Mouse (Mus musculus) frontal cortex, adult (tissue): Measurements from ENCODE around the gene 1700016K19Rik.
"Not testable (repeated sequence)": the region's sequence is repeated elsewhere in the genome, so short reads cannot be mapped to it uniquely, and the experiment has no call there.

Experiments
- ATAC-seq: cut with Nextera tagmentation; 2 replicates; pipeline ENCODE4 v1.9.2; 2017; ENCODE audit warnings: mild to moderate bottlenecking, moderate library complexity, mixed read lengths; ENCODE audit not compliant: low TSS enrichment

The 1700016K19Rik gene

GRCm38 (mm10) chr11:75985948-75986347 lies 13.8 kb upstream of the 1700016K19Rik start:
- ATAC-seq = no peak

- no peak for ATAC-seq
These were observed 8.5 kb upstream of the 1700016K19Rik start for GRCm38 (mm10) chr11:75990965-75991835.

GRCm38 (mm10) chr11:75991911-75992310 lies 7.8 kb upstream of the 1700016K19Rik start:
- ATAC-seq = no peak

DNA sequence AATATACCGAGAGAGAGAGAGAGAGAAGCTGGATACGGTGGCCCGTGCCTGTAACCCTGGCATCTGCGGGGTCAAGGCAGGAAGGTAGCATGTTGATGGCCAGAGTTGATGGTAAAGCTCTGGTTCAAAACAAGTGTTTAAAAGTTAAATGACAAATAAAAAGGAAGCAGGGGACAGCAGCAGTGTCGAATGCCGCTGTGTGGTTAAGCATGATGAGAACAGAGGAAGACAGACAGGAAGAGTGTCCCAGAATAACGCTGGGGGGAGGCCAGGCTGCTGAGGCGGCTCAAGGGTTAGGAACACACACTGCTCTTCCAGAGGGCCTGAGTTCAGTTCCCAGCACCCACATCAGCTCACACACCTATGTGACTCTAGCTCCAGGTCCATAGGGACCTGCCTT lies 7.2 kb upstream of the 1700016K19Rik start:
- no peak for ATAC-seq

GRCm38 (mm10) chr11:75994357-75994756 lies 5.4 kb upstream of the 1700016K19Rik start:
- no peak for ATAC-seq

DNA sequence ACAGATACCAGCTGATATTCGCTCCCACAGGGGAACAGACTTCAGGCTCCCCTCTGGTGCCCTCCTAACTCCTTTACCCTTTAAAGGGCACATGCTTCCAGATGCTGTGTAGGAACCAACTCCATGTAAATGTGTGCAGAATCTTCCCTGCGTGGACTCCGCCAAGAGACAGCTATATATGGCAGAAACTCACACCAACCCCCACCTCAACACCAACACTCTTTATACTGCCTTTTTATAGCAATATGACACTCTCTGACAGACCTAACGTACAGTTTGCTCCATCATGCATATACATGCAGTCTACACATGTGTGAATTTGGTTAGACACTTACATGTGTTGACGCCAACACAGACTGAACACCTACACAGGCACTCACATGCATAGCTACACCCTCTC lies 989 bp downstream of the 1700016K19Rik start:
- peak; percentile 85 for ATAC-seq

GRCm38 (mm10) chr11:76001237-76001878 lies 1.6 kb downstream of the 1700016K19Rik start:
- ATAC-seq = no peak

DNA sequence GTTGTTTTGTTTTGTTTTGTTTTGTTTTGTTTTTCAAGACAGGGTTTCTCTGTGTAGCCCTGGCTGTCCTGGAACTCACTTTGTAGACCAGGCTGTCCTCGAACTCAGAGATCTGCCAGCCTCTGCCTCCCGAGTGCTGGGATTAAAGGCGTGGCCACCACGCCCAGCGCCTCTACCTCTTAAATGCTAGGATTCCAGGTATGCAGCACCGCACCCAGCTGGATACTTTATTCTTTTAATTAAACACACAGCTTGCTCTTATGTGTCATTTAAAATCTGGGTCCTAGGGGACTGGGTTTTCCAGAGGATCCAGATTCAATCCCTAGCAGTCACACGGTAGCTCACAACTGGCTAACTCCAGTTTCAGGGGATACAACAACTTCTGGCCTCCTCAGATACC lies 4.6 kb downstream of the 1700016K19Rik start:
- ATAC-seq = not testable (repeated sequence)

- no peak for ATAC-seq
These were observed 8.4 kb downstream of the 1700016K19Rik start for GRCm38 (mm10) chr11:76008162-76008561.

DNA sequence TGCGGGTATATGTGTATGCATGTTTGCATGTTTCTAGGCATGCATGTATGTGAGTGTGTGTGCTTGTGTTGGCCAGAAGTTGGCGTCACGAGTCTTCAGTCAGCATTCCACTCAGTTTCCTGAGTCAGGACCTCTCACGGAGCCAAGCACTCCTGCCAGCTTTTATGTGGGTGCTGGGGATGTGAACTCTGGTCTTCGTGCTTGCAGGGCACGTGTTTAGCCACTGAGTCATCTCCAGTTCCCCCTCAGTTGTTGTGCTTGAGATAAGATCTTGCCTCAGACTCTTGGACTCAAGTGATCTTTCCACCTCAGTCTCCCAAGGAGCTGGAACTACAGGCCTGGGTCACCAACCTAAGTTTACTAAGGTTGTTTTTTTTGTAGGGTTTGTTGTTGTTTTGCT lies 9.4 kb downstream of the 1700016K19Rik start:
- ATAC-seq = no peak

- no peak for ATAC-seq
These were observed 11.3 kb downstream of the 1700016K19Rik start for GRCm38 (mm10) chr11:76010838-76011624.

DNA sequence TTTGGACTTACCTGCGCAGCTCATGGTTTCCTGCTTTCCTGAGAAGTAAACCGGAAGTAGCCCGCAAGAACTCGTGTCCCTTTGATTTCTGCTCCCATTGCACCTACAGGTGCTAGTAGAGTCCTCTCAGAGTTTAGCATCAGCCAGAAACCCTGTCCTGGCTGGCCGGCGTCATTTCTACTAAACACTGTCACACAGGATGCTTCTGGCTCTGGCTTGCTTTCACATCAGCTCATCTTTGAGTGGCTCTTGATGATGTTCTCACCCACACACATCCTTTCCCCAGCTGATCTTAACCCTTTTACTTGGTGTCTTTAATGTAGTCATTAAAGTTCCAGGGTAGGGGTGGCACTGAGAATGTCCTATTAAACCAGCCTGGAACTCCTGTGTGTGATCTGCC lies 15.5 kb downstream of the 1700016K19Rik start:
- no peak for ATAC-seq

GRCm38 (mm10) chr11:76015814-76016213 lies 16.1 kb downstream of the 1700016K19Rik start:
- ATAC-seq = no peak

- ATAC-seq = no peak
These were observed 20.2 kb downstream of the 1700016K19Rik start for GRCm38 (mm10) chr11:76019879-76020278.

DNA sequence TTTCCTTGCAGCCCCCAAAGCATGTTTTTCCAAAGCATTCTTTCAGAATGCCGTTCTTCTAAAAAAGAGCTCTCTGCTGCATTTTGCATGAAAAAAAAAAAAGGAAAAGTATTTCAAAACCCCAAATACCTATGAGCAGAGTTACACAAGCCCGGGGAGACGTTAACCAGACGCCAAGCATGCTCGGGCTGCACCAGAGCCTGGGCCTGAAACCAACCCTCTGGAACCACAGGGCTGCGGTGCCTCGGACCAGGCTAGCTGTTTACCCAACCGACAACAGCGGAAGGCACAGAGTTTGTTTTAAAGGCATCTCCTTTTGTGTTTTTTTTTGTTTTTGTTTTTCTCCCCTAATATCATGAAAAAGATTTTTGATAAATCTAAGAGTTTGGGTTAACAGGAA lies 21.2 kb downstream of the 1700016K19Rik start:
- ATAC-seq = no peak

GRCm38 (mm10) chr11:76025080-76025583 lies 25.4 kb downstream of the 1700016K19Rik start:
- ATAC-seq = no peak

GRCm38 (mm10) chr11:76026527-76027138 lies 26.9 kb downstream of the 1700016K19Rik start:
- ATAC-seq = no peak

DNA sequence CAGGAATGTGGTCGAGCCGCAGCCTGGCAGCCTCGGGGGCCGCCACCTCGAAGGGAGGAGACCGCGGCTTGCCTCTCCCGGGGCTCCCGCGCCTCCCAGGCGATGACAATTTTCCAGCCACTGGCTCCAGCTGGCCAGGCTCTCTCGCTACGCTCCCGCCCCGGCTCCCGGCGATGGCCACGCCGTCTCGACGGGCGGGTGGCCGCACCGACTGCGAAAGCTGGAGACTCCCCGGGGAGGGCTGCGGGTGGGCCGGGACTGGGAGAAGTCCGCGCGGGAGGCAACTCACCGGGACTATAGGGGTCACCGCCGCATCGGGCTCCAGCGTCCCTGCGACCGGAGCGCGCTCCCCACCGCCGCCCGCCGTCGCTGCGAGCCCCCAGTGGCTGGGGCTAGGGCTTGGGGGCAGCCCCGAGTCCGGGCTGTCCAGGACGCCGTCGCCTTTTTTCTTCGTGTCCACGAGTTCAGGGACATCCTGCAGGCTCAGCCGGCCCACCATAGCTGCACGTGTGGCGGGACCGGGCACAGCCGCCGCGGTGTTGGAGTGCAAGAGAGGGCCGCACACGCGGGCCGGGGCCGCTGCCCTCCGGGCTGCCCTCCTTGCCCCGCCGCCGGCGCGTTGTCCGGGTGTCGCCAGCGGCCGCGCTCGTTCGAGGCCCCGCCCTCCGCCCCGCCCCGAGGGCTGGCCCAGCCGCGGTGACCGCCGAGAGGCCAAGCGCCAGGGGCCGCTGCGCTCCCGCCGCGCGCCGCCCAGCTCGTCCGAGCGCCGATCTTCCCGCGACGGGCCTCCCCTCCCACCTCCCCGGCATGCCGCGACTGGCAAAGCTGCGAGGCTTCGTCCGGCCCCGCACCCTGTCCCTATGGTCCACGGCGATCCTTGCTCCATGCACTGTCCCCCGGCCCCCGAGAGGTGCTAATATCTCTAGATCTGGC lies 27.7 kb downstream of the 1700016K19Rik start, which contains the start of gene Rflnb:
TSS of gene Rflnb (minus strand) at position 644 of the 933 bp plus-strand sequence.
- ATAC-seq = peak; percentile 76

DNA sequence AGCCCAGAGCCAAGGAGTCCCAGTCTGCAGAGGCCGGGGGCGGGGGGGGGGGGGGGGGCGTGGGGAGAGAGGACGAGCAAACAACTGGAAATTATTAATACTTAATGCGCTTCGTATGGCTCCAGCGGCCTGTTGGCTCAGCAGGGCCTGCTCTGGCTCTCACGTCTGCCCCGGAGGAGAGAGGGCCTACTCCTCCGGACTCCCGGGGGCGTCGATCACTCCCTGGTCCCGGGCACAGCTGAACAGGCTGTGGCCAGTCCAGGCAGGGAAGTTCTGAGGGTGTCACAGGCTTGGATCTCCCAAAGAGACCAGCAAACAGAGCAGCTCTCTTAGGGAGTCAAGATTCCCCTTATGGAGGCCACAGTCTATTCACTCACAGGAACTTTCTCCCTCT lies 28.4 kb downstream of the 1700016K19Rik start:
- no peak for ATAC-seq

- no peak for ATAC-seq
These were observed 33.6 kb downstream of the 1700016K19Rik start for GRCm38 (mm10) chr11:76033359-76033758.
